In genomic region chr6:30673764-30674561, GRCm38 (mm10) we compare ENCODE assay signal across 8 mouse cellular contexts. TPM values are rescaled to one million over a fixed set of nuclear protein-coding genes. Genes with fewer than 3 reads are reported as not detected.
DNase-seq lines count a peak whose midpoint lies in the region; ATAC-seq lines count a peak whose summit lies in the region.

No protein-coding gene starts in this region.

- no peak for DNase-seq in neural tube, embryonic 11.5 days (ENCODE audit: low spot score)
- no peak for DNase-seq in neural tube, embryonic 10.5 days (ENCODE audit: extremely low spot score, low spot score)
- DNase-seq in forebrain, embryonic 10.5 days (ENCODE audit: extremely low spot score, low spot score): no peak
- no peak for DNase-seq in adipocyte (ENCODE audit: low spot score)

- peaks cover 34% of the 10 kb centered on the region for H3K4me1 ChIP-seq in neural tube, embryonic 11.5 days (ENCODE audit: control insufficient read depth, insufficient read depth, low read length)
- H3K4me1 ChIP-seq in forebrain, embryonic 10.5 days: peaks cover 94% of the 10 kb centered on the region
- H3K4me1 ChIP-seq in hindbrain, embryonic 15.5 days (replicated peaks): peaks cover 32% of the 10 kb centered on the region
- H3K4me1 ChIP-seq in liver, embryonic 16.5 days (ENCODE audit: control insufficient read depth, low read depth, low read length): peaks cover 7% of the 10 kb centered on the region; the same call in 1 of the 2 replicates
- peaks cover 24% of the 10 kb centered on the region for H3K4me1 ChIP-seq in stomach, embryonic 16.5 days (ENCODE audit: control insufficient read depth, insufficient read depth, low read length)

- H3K9me3 ChIP-seq in neural tube, embryonic 11.5 days (ENCODE audit: control insufficient read depth, low read length): no peaks in the 10 kb centered on the region
- no peaks in the 10 kb centered on the region for H3K9me3 ChIP-seq in forebrain, embryonic 10.5 days
- no peaks in the 10 kb centered on the region for H3K9me3 ChIP-seq in hindbrain, embryonic 15.5 days
- no peaks in the 10 kb centered on the region for H3K9me3 ChIP-seq in liver, embryonic 16.5 days (replicated peaks; ENCODE audit: control insufficient read depth, low read length)
- no peaks in the 10 kb centered on the region for H3K9me3 ChIP-seq in stomach, embryonic 16.5 days (replicated peaks; ENCODE audit: control insufficient read depth, low read length)

- WGBS in neural tube, embryonic 11.5 days: 38% methylated on average over 14 of the region's 14 CpGs
- WGBS in forebrain, embryonic 10.5 days: 30% methylated on average over 14 of the region's 14 CpGs
- 22% methylated on average over 14 of the region's 14 CpGs for WGBS in hindbrain, embryonic 15.5 days
- 29% methylated on average over 14 of the region's 14 CpGs for WGBS in liver, embryonic 16.5 days (ENCODE audit: insufficient replicate concordance)
- 20% methylated on average over 14 of the region's 14 CpGs for WGBS in stomach, embryonic 16.5 days

- no peak overlapping the region for H3K4me2 ChIP-seq in neural tube, embryonic 11.5 days (ENCODE audit: low read depth)
- peak overlapping the region; percentile 48 for H3K4me2 ChIP-seq in hindbrain, embryonic 15.5 days
- H3K4me2 ChIP-seq in liver, embryonic 16.5 days (ENCODE audit: low read depth, low read length): peak overlapping the region; percentile 28; the same call in 1 of the 2 replicates
- H3K4me2 ChIP-seq in stomach, embryonic 16.5 days (ENCODE audit: low read depth, low read length): peak overlapping the region; percentile 33

- peak overlapping the region; percentile 77 for H3K27ac ChIP-seq in neural tube, embryonic 11.5 days (ENCODE audit: low read depth, low read length)
- H3K27ac ChIP-seq in forebrain, embryonic 10.5 days: peak overlapping the region; percentile 93
- H3K27ac ChIP-seq in hindbrain, embryonic 15.5 days (replicated peaks): peak overlapping the region; percentile 94
- H3K27ac ChIP-seq in liver, embryonic 16.5 days (ENCODE audit: low read length): peak overlapping the region; percentile 42; the same call in 1 of the 2 replicates
- H3K27ac ChIP-seq in stomach, embryonic 16.5 days (ENCODE audit: low read length): peak overlapping the region; percentile 92

- no peak overlapping the region for H3K4me3 ChIP-seq in neural tube, embryonic 11.5 days (ENCODE audit: low read depth, low read length)
- H3K4me3 ChIP-seq in forebrain, embryonic 10.5 days: peak overlapping the region; percentile 16; the same call in 1 of the 2 replicates
- no peak overlapping the region for H3K4me3 ChIP-seq in hindbrain, embryonic 15.5 days
- H3K4me3 ChIP-seq in liver, embryonic 16.5 days (ENCODE audit: low read depth, low read length): no peak overlapping the region
- H3K4me3 ChIP-seq in stomach, embryonic 16.5 days (replicated peaks; ENCODE audit: low read length): no peak overlapping the region

- no peaks in the 10 kb centered on the region for H3K27me3 ChIP-seq in neural tube, embryonic 11.5 days (ENCODE audit: control insufficient read depth, insufficient read depth, low read length)
- peaks cover 9% of the 10 kb centered on the region for H3K27me3 ChIP-seq in forebrain, embryonic 10.5 days (ENCODE audit: poor library complexity, severe bottlenecking)
- no peaks in the 10 kb centered on the region for H3K27me3 ChIP-seq in hindbrain, embryonic 15.5 days
- H3K27me3 ChIP-seq in liver, embryonic 16.5 days (ENCODE audit: control insufficient read depth, insufficient read depth, low read depth, low read length): no peaks in the 10 kb centered on the region
- no peaks in the 10 kb centered on the region for H3K27me3 ChIP-seq in stomach, embryonic 16.5 days (ENCODE audit: control insufficient read depth, insufficient read depth, low read length)

- peak overlapping the region; percentile 18; the same call in 1 of the 2 replicates for H3K9ac ChIP-seq in neural tube, embryonic 11.5 days (ENCODE audit: low read length)
- H3K9ac ChIP-seq in hindbrain, embryonic 15.5 days: peak overlapping the region; percentile 12; the same call in 1 of the 2 replicates
- H3K9ac ChIP-seq in liver, embryonic 16.5 days (ENCODE audit: low read depth, low read length): no peak overlapping the region
- H3K9ac ChIP-seq in stomach, embryonic 16.5 days (ENCODE audit: low read length): peak overlapping the region; percentile 50

- ATAC-seq in neural tube, embryonic 11.5 days (ENCODE audit: insufficient read depth, low FRiP score, low TSS enrichment): no peak
- ATAC-seq in hindbrain, embryonic 15.5 days (ENCODE audit: low FRiP score, low read depth): peak; percentile 64; the same call in 1 of the 2 replicates
- peak; percentile 35; the same call in 1 of the 2 replicates for ATAC-seq in liver, embryonic 16.5 days (ENCODE audit: low read depth)
- peak; percentile 72 for ATAC-seq in stomach, embryonic 16.5 days (ENCODE audit: insufficient read depth, low FRiP score)
- ATAC-seq in CD4-positive, CD25-positive, alpha-beta regulatory T cell, adult 4 months: no peak

- no peaks in the 10 kb centered on the region for H3K36me3 ChIP-seq in neural tube, embryonic 11.5 days (ENCODE audit: control insufficient read depth, insufficient read depth, low read length)
- H3K36me3 ChIP-seq in forebrain, embryonic 10.5 days (replicated peaks): no peaks in the 10 kb centered on the region
- no peaks in the 10 kb centered on the region for H3K36me3 ChIP-seq in hindbrain, embryonic 15.5 days
- H3K36me3 ChIP-seq in liver, embryonic 16.5 days (ENCODE audit: control insufficient read depth, insufficient read depth): no peaks in the 10 kb centered on the region
- H3K36me3 ChIP-seq in stomach, embryonic 16.5 days (ENCODE audit: control insufficient read depth, insufficient read depth, low read length): no peaks in the 10 kb centered on the region

RNA-seq across cellular contexts. Expression of gene Cep41, which starts 19.6 kb away (rescaled TPM):
- 27.3 and 27.9 TPM in 2 replicates for polyA plus RNA-seq in neural tube, embryonic 11.5 days (2014; fragmentation: Nextera tagmentation; extraction: Ambion mirVana)
- polyA plus RNA-seq in forebrain, embryonic 10.5 days (2016; fragmentation: Nextera tagmentation; extraction: Ambion mirVana): 15.9 and 22.1 TPM in 2 replicates
- 11.7 and 12.7 TPM in 2 replicates for polyA plus RNA-seq in hindbrain, embryonic 15.5 days (2015; fragmentation: Nextera tagmentation; extraction: Ambion mirVana)
- polyA plus RNA-seq in liver, embryonic 16.5 days (2015; fragmentation: Nextera tagmentation; extraction: Ambion mirVana): 3.2 and 3.9 TPM in 2 replicates
- polyA plus RNA-seq in stomach, embryonic 16.5 days (2015; fragmentation: Nextera tagmentation; extraction: Ambion mirVana): 8.8 and 11.6 TPM in 2 replicates
- polyA plus RNA-seq in CD4-positive, CD25-positive, alpha-beta regulatory T cell, adult 4 months (2017; shearing (Covaris generic)): 10 to 100 TPM; 11.3 to 12.6 TPM

RNA-seq across cellular contexts. Expression of gene Cpa1, which starts 34.9 kb away (rescaled TPM):
- 0.35 TPM in 1 of 2 replicates, not detected in the other for polyA plus RNA-seq in neural tube, embryonic 11.5 days (2014; fragmentation: Nextera tagmentation; extraction: Ambion mirVana)
- polyA plus RNA-seq in forebrain, embryonic 10.5 days (2016; fragmentation: Nextera tagmentation; extraction: Ambion mirVana): 0.21 TPM in 1 of 2 replicates, not detected in the other
- 0.73 and 1.0 TPM in 2 replicates for polyA plus RNA-seq in hindbrain, embryonic 15.5 days (2015; fragmentation: Nextera tagmentation; extraction: Ambion mirVana)
- 2.1 and 10.4 TPM in 2 replicates for polyA plus RNA-seq in liver, embryonic 16.5 days (2015; fragmentation: Nextera tagmentation; extraction: Ambion mirVana)
- 684 and 706 TPM in 2 replicates for polyA plus RNA-seq in stomach, embryonic 16.5 days (2015; fragmentation: Nextera tagmentation; extraction: Ambion mirVana)
- polyA plus RNA-seq in CD4-positive, CD25-positive, alpha-beta regulatory T cell, adult 4 months (2017; shearing (Covaris generic)): not detected

RNA-seq across cellular contexts. Expression of gene Mest, which starts 49.4 kb away (rescaled TPM):
- 1,492 and 1,651 TPM in 2 replicates for polyA plus RNA-seq in neural tube, embryonic 11.5 days (2014; fragmentation: Nextera tagmentation; extraction: Ambion mirVana)
- polyA plus RNA-seq in forebrain, embryonic 10.5 days (2016; fragmentation: Nextera tagmentation; extraction: Ambion mirVana): 2,195 and 2,268 TPM in 2 replicates
- 321 and 324 TPM in 2 replicates for polyA plus RNA-seq in hindbrain, embryonic 15.5 days (2015; fragmentation: Nextera tagmentation; extraction: Ambion mirVana)
- 172 and 190 TPM in 2 replicates for polyA plus RNA-seq in liver, embryonic 16.5 days (2015; fragmentation: Nextera tagmentation; extraction: Ambion mirVana)
- polyA plus RNA-seq in stomach, embryonic 16.5 days (2015; fragmentation: Nextera tagmentation; extraction: Ambion mirVana): 746 and 846 TPM in 2 replicates
- 1 to 10 TPM; 1.2 to 1.6 TPM for polyA plus RNA-seq in CD4-positive, CD25-positive, alpha-beta regulatory T cell, adult 4 months (2017; shearing (Covaris generic))

Comparison
In these comparisons a context has a peak if more than half of its experiments do, and no peak if none do; other contexts are left out.
1. ATAC-seq: peak in hindbrain, embryonic 15.5 days (single experiment), liver, embryonic 16.5 days (single experiment) and stomach, embryonic 16.5 days (single experiment); none in neural tube, embryonic 11.5 days (single experiment) and CD4-positive, CD25-positive, alpha-beta regulatory T cell, adult 4 months (single experiment).
2. H3K27ac ChIP-seq: peak in every context shown above with its lines; median percentile 94 in hindbrain, embryonic 15.5 days; 93 in forebrain, embryonic 10.5 days; 92 in stomach, embryonic 16.5 days; 77 in neural tube, embryonic 11.5 days; 42 in liver, embryonic 16.5 days.
3. RNA of gene Cpa1, which starts 34.9 kb away (polyA plus RNA-seq): 684 to 706 TPM in stomach, embryonic 16.5 days; 2.1 to 10.4 TPM in liver, embryonic 16.5 days, 0.73 to 1.0 TPM in hindbrain, embryonic 15.5 days, not detected in CD4-positive, CD25-positive, alpha-beta regulatory T cell, adult 4 months, 0.35 TPM in neural tube, embryonic 11.5 days and 0.21 TPM in forebrain, embryonic 10.5 days; every median in the first group is over 10 times any median in the second.
4. RNA of gene Mest, which starts 49.4 kb away (polyA plus RNA-seq): 2,195 to 2,268 TPM in forebrain, embryonic 10.5 days, 1,492 to 1,651 TPM in neural tube, embryonic 11.5 days, 746 to 846 TPM in stomach, embryonic 16.5 days, 321 to 324 TPM in hindbrain, embryonic 15.5 days and 172 to 190 TPM in liver, embryonic 16.5 days; 1.2 to 1.6 TPM in CD4-positive, CD25-positive, alpha-beta regulatory T cell, adult 4 months; every median in the first group is over 10 times any median in the second.